Mouse (Mus musculus) Muller cell, postnatal 12 days (primary cell): Measurements from ENCODE around the gene Hsd17b14.

Experiments
- DNase-seq: peaks from one replicate; pipeline ENCODE4 v3.0.0-alpha.2; 2015; ENCODE audit errors: inconsistent ontology term

Hsd17b14 gene

DNA sequence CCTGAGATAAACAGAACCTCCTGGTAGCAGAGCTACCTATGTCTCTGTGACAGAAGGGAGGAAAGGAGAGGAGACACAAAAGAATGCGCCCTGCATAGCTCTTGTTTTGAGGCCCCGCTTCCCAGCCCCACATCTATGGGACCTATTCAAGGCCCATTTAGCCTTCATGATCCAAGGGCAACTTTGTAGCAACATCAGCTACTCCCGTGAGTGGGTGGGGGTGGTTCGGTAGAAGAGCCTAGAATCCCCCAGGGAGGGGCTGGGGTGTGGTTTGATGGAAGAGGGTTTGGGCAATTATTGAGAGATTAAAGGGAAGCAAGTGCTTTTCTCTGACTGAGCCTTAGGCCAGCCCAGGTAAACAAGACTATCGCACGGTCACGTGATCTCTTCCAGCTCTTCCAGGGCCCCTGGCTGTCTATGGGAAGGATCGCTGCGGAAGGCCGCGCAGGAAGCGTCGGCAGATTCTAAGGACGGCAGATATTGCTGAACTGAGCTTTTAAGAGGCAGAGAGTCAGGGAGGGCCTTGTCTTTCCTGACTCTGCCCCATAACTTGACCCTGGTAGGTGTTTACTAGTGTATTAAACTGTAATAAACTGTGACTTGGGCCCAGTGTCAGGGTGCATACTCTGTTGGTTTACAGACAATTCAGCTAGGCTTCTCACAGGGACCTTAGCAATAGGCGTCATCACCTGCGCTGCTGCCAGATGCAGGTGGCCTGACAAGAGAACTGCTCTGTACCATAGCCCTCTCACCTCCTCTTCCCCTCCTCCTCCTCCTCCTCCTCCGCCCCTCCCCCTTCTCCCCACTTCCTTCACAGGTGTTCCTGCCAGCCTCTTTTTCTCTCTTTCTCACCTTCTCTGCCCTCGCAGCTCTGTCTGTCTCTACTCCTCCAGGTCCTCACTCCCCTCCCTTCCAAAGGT lies 44.5 kb downstream of the Hsd17b14 start:
- DNase-seq, result no peak

- no peak for DNase-seq
Measured at GRCm38 (mm10) chr7:45605704-45606289, 51.1 kb downstream of the Hsd17b14 start.

DNA sequence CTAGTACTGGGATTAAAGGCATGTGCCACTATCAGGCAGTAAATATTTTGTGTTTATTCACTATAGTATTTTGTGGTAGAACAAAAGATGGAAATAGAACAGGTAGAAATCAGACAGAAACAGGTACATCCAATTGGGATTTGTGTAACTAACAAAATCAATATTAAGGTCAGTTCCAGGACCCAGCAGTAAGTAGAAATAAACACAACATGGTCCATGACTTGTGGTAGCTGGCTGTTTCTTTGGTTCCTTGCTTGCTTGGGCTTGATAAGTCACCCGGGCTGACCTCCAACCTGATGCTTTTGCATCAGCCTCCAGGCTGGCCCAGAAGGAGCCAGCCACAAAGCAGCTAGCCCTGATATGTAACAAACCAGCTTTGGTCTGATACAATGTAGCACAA lies 54.8 kb downstream of the Hsd17b14 start:
- DNase-seq, result no peak

DNA sequence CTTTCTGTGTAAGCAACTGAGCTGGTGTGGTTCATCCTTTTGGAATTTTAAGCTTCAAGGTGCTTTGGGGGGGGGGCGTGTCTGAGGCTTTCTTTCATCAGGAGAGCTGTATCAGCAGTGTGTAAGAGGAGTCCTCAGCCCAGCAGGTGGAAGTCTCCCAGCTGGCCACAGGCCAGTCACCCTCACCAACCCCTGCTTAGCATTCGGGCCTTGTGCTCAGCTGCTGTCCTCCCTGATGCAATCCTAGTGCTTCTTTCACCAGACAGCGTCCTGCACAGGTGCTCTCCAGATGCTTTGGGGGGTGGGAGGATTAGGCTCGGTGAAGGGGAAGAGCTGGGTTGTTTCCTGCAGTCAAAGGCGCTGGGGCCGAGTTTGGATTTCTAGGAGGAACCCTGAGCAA lies 61.6 kb downstream of the Hsd17b14 start:
- DNase-seq, result peak; percentile 23

GRCm38 (mm10) chr7:45617042-45617695 lies 62.5 kb downstream of the Hsd17b14 start, which contains the start of gene Fut1:
Gene Fut1, plus strand, starts transcription at chr7:45617289.
- no peak for DNase-seq
